Mouse (Mus musculus) erythroblast, embryonic 14.5 days (primary cell): Measurements from ENCODE around the gene 9530077C05Rik. TPM values are rescaled to one million over a fixed set of nuclear protein-coding genes. Genes with fewer than 3 reads are reported as not detected.
"Not testable (repeated sequence)": the region's sequence is repeated elsewhere in the genome, so short reads cannot be mapped to it uniquely, and the experiment has no call there.

ENCODE experiments used
- H3K27me3 ChIP-seq: 2 replicates; pipeline ENCODE4 v1.6.1; 2012; ENCODE audit warnings: inconsistent platforms; ENCODE audit not compliant: control insufficient read depth
- H3K36me3 ChIP-seq: 2 replicates; pipeline ENCODE4 v1.6.1; 2012; ENCODE audit warnings: mild to moderate bottlenecking, inconsistent platforms; ENCODE audit not compliant: control insufficient read depth
- H3K4me1 ChIP-seq: 2 replicates; pipeline ENCODE4 v1.6.1; 2012; ENCODE audit warnings: inconsistent platforms; ENCODE audit not compliant: control insufficient read depth
- H3K4me3 ChIP-seq: replicated peaks from 2 replicates; pipeline ENCODE3; 2012; ENCODE audit warnings: moderate library complexity, mild to moderate bottlenecking, inconsistent platforms
- H3K9me3 ChIP-seq: 2 replicates; pipeline ENCODE4 v1.6.1; 2012; ENCODE audit warnings: low read length, inconsistent platforms, mixed read lengths; ENCODE audit not compliant: control insufficient read depth
- GATA1 ChIP-seq: IDR thresholded peaks from 2 replicates; pipeline ENCODE4 v1.6.1; 2012; ENCODE audit warnings: low read length, inconsistent platforms, mixed read lengths
- TAL1 ChIP-seq: IDR thresholded peaks from 3 replicates; pipeline ENCODE4 v1.6.1; 2012; ENCODE audit warnings: low read length, inconsistent platforms, mixed read lengths
- polyA plus RNA-seq: library from polyadenylated mRNA; stranded (reverse); fragments of >175 nt; gene quantifications from 2 replicates; pipeline ENCODE4 v1.2.3, GENCODE M21; 2012

The 9530077C05Rik gene
- polyA plus RNA-seq, 1 experiment, result 0.16 TPM

DNA sequence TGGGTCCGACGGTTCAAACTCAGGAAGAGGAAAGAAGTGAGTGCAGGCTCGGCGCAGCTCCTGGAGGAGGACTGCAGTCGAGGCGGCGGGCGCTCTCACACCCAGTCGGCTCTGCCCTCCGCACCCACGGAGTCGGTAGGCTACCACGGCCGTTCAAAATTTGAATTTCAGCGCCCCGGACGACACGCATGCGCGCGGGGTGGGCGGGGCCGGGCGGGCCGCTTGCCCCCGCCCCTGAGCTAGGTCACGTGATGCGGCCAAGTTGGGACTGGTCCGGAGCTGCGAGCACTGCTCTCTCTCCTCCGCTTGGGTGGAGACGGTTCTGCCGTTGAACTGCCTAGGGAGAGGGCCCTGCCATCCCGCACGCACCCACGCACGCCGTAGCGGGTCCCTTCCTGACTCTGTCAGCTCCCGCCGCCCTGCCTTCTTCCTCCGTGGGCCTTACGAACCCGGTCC, 22.3 kb upstream of the 9530077C05Rik start, which contains the start of gene Anln:
Gene Anln, minus strand, starts transcription at position 168 of the 456 bp plus-strand sequence.
- Histone ChIP-seq H3K4me1 (peaks cover 44% of the 10 kb centered on the region), H3K27me3 (no peaks in the 10 kb centered on the region), H3K9me3 (peaks cover 2% of the 10 kb centered on the region; the same call in 1 of the 2 replicates), H3K36me3 (peaks cover 35% of the 10 kb centered on the region), H3K4me3 (peak within 1 kb of the TSS; percentile 99)
- TF ChIP-seq GATA1, result no peak
- TF ChIP-seq TAL1, result no peak

DNA sequence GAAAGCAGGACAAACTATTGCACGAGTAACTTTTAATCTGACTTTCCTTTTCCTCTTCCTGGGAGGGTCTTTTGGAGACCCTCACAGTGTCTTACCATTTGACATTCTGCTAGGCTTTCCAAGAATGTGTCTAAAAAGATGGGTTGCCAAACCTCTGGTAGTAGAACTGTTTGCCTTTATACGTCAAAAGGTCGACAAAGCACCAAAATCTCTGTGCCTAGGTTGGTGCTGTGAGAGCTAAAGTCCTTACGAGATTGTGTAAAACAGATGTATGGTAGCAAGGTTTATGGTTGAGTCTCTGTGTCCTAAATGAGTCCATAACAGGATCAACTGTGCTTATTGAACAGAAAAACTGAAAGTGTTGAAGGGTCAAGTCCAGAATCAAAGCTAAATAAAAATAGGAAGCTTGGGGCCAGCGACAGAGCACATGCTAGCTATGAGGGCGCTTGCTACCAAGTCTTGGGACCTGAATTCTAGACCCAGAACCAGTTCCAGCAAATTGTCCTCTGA, 21.5 kb upstream of the 9530077C05Rik start:
- H3K4me3 ChIP-seq, result peak overlapping the region; percentile 99
- TF ChIP-seq GATA1, result no peak
- no peak for TF ChIP-seq TAL1

DNA sequence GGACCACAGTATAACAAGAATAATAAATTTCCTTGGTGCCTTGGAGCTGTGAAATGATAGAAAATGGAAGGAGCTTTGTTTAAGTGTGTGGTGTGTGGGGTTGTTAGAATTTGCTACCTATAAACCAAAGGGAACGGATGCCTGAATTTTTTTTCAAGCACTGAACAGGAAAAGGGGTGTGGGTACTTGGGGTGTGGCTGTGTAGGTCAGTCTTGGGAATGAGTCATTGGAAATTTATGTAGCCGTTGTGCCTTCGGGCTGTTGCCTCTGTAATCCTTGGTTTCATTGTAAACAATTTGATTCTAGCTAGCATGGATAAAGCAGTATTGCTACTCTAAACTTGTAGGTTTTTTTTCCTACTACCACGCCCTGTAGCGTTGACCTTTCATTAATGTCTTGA, 20.9 kb upstream of the 9530077C05Rik start:
- TF ChIP-seq GATA1 (no peak), TAL1 (no peak)
- Histone ChIP-seq H3K9me3 (peaks cover 2% of the 10 kb centered on the region; the same call in 1 of the 2 replicates), H3K4me3 (peak overlapping the region; percentile 26)

More for the DNA sequence above, 21.5 kb upstream of the 9530077C05Rik start:
- Histone ChIP-seq H3K36me3 (peaks cover 31% of the 10 kb centered on the region), H3K4me1 (peaks cover 41% of the 10 kb centered on the region), H3K9me3 (peaks cover 2% of the 10 kb centered on the region; the same call in 1 of the 2 replicates), H3K27me3 (no peaks in the 10 kb centered on the region)

DNA sequence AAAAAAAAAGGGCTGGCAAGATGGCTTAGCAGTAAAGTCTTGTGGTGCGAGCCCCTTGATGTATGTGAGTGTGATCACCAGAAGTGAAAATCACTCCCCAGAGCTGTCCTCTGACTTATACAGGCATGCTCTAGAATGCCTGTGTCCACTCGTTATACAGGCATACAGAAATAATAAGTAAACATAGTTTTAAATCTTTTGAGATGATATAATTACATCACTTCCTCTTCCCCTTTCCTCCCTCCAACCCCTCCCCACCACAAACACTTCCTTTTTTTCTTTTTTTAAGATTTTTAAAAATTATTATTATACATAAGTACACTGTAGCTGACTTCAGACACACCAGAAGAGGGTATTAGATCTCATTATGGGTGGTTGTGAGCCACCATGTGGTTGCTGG, 16.6 kb upstream of the 9530077C05Rik start:
- Histone ChIP-seq H3K4me3 (no peak overlapping the region), H3K4me1 (peaks cover 12% of the 10 kb centered on the region), H3K27me3 (no peaks in the 10 kb centered on the region; the same call in 1 of the 2 replicates), H3K36me3 (no peaks in the 10 kb centered on the region), H3K9me3 (peaks cover 2% of the 10 kb centered on the region; the same call in 1 of the 2 replicates)
- no peak for TF ChIP-seq GATA1
- no peak for TF ChIP-seq TAL1

More for the DNA sequence above, 20.9 kb upstream of the 9530077C05Rik start:
- H3K27me3 ChIP-seq, result no peaks in the 10 kb centered on the region
- H3K4me1 ChIP-seq, result peaks cover 38% of the 10 kb centered on the region
- H3K36me3 ChIP-seq, result peaks cover 27% of the 10 kb centered on the region

DNA sequence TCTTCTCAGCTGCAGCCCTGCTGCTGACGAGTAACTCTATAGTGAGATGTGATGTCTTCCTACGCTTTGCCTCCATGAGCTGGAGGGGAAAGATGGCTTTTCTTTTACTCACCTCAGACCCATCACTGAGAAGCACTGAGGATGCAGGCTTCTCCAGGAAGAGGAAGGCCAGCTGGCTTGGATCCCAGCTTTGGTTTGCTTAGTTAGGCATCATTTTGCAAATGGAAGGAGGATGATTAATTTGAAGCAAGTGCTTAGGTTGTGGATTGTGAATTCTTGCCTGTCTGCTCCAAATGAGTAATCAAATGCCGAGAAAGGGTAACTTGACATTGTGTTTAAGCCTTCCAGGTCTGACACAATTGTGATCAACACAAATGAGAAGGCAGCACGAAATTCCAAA, 12.3 kb upstream of the 9530077C05Rik start:
- no peaks in the 10 kb centered on the region; the same call in 1 of the 2 replicates for H3K27me3 ChIP-seq
- H3K4me1 ChIP-seq, result no peaks in the 10 kb centered on the region
- TF ChIP-seq TAL1, result no peak
- no peak for TF ChIP-seq GATA1
- H3K36me3 ChIP-seq, result no peaks in the 10 kb centered on the region
- no peaks in the 10 kb centered on the region for H3K9me3 ChIP-seq
- H3K4me3 ChIP-seq, result no peak overlapping the region

DNA sequence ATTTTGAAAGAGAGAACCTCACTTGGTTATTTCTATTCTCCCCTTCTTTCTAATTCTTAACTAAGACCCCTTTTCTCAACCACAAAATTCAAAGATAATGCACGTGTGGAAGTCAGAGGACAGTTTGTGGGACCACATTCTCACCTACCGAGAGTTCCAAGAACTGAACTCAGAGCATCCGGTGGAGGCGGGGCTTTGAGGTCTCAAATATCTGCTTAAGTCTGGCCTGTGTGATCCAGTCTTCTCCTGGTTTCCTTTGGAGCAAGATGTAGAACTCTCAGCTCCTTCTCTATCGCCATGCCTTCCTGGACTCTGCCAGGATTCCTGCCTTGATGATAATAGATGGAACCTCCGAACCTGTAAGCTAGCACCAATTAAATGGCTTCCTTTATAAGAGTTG, 9.3 kb upstream of the 9530077C05Rik start:
- no peak for TF ChIP-seq TAL1
- TF ChIP-seq GATA1, result no peak
- no peaks in the 10 kb centered on the region for H3K4me1 ChIP-seq
- H3K36me3 ChIP-seq, result no peaks in the 10 kb centered on the region
- no peaks in the 10 kb centered on the region; the same call in 1 of the 2 replicates for H3K27me3 ChIP-seq
- H3K4me3 ChIP-seq, result no peak overlapping the region
- H3K9me3 ChIP-seq, result no peaks in the 10 kb centered on the region

DNA sequence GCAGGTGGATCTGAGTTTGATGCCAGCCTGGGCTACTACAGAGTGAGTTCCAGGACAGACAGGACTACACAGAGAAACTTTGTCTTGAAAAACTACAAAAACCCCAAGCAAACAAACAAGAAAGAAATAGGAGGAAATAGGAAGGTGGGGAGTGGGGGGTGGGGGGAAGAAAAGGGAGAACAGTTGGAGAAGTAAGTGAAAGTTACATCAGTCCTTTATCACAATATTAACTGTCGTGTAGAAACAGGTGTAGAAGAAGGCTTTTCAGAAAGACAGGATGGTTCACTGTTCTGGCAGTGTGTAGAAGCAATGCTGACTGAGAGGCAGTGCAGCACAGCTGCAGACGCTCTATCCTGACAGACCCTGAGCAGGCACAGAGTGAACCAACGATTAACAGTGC, 8.3 kb upstream of the 9530077C05Rik start:
- H3K4me3 ChIP-seq, result no peak overlapping the region
- TF ChIP-seq TAL1 (no peak), GATA1 (no peak)
- no peaks in the 10 kb centered on the region for H3K4me1 ChIP-seq

DNA sequence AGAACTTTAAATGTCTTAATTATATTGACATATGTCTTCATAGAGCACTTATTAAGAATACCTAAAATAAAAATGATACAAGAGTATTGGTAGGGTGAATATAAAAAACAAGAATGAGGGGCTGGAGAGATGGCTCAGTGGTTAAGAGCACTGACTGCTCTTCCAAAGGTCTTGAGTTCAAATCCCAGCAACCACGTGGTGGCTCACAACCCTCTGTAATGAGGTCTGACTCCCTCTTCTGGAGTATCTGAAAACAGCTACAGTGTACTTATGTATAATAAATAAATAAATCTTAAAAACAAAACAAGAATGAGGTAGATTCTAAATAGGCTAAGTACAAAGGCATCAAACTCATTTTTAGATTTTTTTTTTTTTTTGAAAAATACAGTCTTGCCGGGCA, 7.8 kb upstream of the 9530077C05Rik start:
- not testable (repeated sequence) for H3K4me3 ChIP-seq, H3K4me1 ChIP-seq, H3K27me3 ChIP-seq, H3K9me3 ChIP-seq, H3K36me3 ChIP-seq

More for the DNA sequence above, 8.3 kb upstream of the 9530077C05Rik start:
- no peaks in the 10 kb centered on the region for H3K36me3 ChIP-seq
- no peaks in the 10 kb centered on the region; the same call in 1 of the 2 replicates for H3K27me3 ChIP-seq
- H3K9me3 ChIP-seq, result no peaks in the 10 kb centered on the region

DNA sequence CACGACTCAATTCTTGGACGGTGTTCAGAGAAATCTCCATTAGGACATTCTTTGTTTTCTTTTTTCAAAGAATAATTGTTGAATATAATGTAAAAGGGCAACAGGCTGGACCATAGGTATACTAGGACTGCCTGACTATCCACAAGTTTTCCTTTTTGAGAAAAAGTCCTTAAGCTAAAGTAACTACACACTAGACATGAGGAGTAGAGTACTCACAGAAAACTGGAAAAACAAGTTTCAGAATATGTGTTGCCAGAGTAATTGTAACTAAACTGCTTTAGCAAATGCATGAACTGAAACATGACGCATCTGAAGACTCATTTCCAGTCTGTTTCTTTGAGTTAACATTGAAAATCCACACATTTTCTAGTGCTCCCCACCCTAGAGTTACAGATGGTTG, 5.9 kb upstream of the 9530077C05Rik start:
- no peak overlapping the region for H3K4me3 ChIP-seq
- no peaks in the 10 kb centered on the region for H3K36me3 ChIP-seq
- TF ChIP-seq TAL1 (no peak), GATA1 (no peak)
- no peaks in the 10 kb centered on the region for H3K27me3 ChIP-seq
- H3K9me3 ChIP-seq, result no peaks in the 10 kb centered on the region
- peaks cover 4% of the 10 kb centered on the region; the same call in 1 of the 2 replicates for H3K4me1 ChIP-seq

DNA sequence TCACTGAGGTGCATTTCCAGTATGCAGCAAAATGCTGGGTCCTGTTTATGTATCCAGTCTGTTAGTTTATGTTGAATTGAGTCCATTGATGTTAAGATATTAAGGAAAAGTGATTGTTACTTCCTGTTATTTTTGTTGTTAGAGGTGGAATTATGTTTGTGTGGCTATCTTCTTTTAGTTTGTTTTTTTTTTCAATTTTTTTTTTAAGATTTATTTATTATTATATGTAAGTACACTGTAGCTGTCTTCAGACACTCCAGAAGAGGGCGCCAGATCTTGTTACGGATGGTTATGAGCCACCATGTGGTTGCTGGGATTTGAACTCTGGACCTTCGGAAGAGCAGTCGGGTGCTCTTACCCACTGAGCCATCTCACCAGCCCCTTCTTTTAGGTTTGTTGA, 3.7 kb upstream of the 9530077C05Rik start:
- H3K36me3 ChIP-seq, H3K9me3 ChIP-seq, H3K27me3 ChIP-seq, H3K4me3 ChIP-seq: not testable (repeated sequence)
- H3K4me1 ChIP-seq, result peaks cover 16% of the 10 kb centered on the region

DNA sequence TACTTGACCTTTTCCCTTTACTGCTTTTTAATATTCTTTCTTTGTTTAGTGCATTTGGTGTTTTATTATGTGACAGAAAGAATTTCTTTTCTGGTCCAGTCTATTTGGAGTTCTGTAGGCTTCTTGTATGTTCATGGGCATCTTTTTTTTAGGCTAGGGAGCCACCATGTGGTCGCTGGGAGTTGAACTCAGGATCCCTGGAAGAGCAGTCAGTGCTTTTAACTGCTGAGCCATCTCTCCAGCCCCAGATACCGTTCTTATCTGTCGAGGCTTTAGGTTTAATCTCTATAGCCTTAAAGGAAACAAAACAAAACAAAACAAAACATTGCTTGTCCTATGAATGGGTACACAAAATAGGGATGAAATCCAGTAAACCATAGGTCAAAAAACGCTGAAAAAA, 3.0 kb upstream of the 9530077C05Rik start:
- not testable (repeated sequence) for H3K36me3 ChIP-seq, H3K9me3 ChIP-seq, H3K27me3 ChIP-seq, H3K4me3 ChIP-seq
- H3K4me1 ChIP-seq, result peaks cover 16% of the 10 kb centered on the region
